Mouse (Mus musculus) liver, postnatal 0 days (tissue): ENCODE measurements around the gene Rasgef1b.

Experiments
- CTCF ChIP-seq: sonication (generic); IDR thresholded peaks from 2 replicates; pipeline ENCODE4 v1.5.1; 2016; ENCODE audit warnings: antibody characterized with exemption, low read depth
- EP300 ChIP-seq: IDR thresholded peaks from 2 replicates; pipeline ENCODE4 v1.6.1; 2016; ENCODE audit warnings: antibody characterized with exemption, low read depth, mild to moderate bottlenecking

DNA sequence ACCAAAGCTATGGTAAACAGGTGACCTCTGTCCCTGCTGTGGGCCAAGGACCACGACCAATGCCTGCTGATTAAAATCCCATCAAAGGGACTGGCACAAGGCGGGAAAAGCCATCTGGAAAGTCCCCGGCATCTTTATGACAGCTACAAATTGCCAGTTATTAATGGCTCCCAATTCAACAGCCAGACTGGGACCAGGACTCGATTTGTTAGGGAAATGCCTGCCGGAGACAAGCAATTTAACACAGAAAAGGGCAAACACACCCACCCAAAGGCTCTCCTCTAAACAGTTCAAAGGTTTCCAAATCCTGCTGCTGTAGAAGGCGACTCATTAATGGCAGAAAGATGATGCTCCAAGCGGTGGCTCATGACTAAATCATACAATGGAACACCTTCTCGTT is 13.2 kb upstream of the Rasgef1b start:
- TF ChIP-seq CTCF: no peak
- TF ChIP-seq EP300: no peak
